Mouse (Mus musculus): ENCODE measurements around the gene Gsdma. TPM values are rescaled to one million over a fixed set of nuclear protein-coding genes. Genes with fewer than 3 reads are reported as not detected.
A peak's percentile ranks its signal among the peaks of the same experiment; 100 is the strongest.
"Not testable (repeated sequence)": the region's sequence is repeated elsewhere in the genome, so short reads cannot be mapped to it uniquely, and the experiment has no call there.

Gene Gsdma
- polyA plus RNA-seq, 1 experiment from 2014 or later: 0.05 TPM

- no peak overlapping the region for H3K4me3 ChIP-seq (ENCODE audit: low read depth, low read length)
- no peak for ATAC-seq (ENCODE audit: insufficient number of reproducible peaks, low FRiP score, low TSS enrichment, low read depth)
- DNase-seq (ENCODE audit: low spot score): no peak
- H3K4me1 ChIP-seq (ENCODE audit: control insufficient read depth, insufficient read depth, low read length): 0 out of 2 replicates have a peak, but pooled peaks cover 1% of the 10 kb centered on the region
- H3K4me2 ChIP-seq (ENCODE audit: low read depth, severe bottlenecking): no peak overlapping the region
- peaks cover 34% of the 10 kb centered on the region for H3K36me3 ChIP-seq (ENCODE audit: control insufficient read depth, insufficient read depth, low read length)
- H3K27ac ChIP-seq (replicated peaks; ENCODE audit: low read depth, low read length): no peak overlapping the region
- WGBS: 90% methylated on average over 22 of the region's 22 CpGs
- H3K9me3 ChIP-seq (ENCODE audit: control insufficient read depth, low read length): no peaks in the 10 kb centered on the region
- no peaks in the 10 kb centered on the region for H3K27me3 ChIP-seq (ENCODE audit: control insufficient read depth, insufficient read depth, low read length)
- H3K9ac ChIP-seq (ENCODE audit: low read length): no peak overlapping the region
These were observed 43.5 kb downstream of the Gsdma start for GRCm38 (mm10) chr11:98707401-98708281.

- WGBS: 89% methylated on average over 19 of the region's 19 CpGs
- DNase-seq (ENCODE audit: low spot score): no peak
- Histone ChIP-seq H3K4me3 (ENCODE audit: low read depth, low read length) (no peak overlapping the region), H3K4me2 (ENCODE audit: low read depth, severe bottlenecking) (no peak overlapping the region), H3K27ac (replicated peaks; ENCODE audit: low read depth, low read length) (no peak overlapping the region), H3K27me3 (ENCODE audit: control insufficient read depth, insufficient read depth, low read length) (no peaks in the 10 kb centered on the region), H3K4me1 (ENCODE audit: control insufficient read depth, insufficient read depth, low read length) (no peaks in the 10 kb centered on the region), H3K9ac (ENCODE audit: low read length) (no peak overlapping the region; the same call in 1 of the 2 replicates), H3K9me3 (ENCODE audit: control insufficient read depth, low read length) (no peaks in the 10 kb centered on the region), H3K36me3 (ENCODE audit: control insufficient read depth, insufficient read depth, low read length) (peaks cover 38% of the 10 kb centered on the region)
- ATAC-seq (ENCODE audit: insufficient number of reproducible peaks, low FRiP score, low TSS enrichment, low read depth): no peak
These were observed 44.3 kb downstream of the Gsdma start for GRCm38 (mm10) chr11:98708282-98708956.

- no peak for DNase-seq (ENCODE audit: low spot score)
- H3K4me1 ChIP-seq (ENCODE audit: control insufficient read depth, insufficient read depth, low read length): no peaks in the 10 kb centered on the region
- no peak overlapping the region for H3K27ac ChIP-seq (replicated peaks; ENCODE audit: low read depth, low read length)
- no peak for ATAC-seq (ENCODE audit: insufficient number of reproducible peaks, low FRiP score, low TSS enrichment, low read depth)
- H3K4me2 ChIP-seq (ENCODE audit: low read depth, severe bottlenecking): no peak overlapping the region
- no peak overlapping the region for H3K9ac ChIP-seq (ENCODE audit: low read length)
- WGBS: 87% methylated on average over 26 of the region's 26 CpGs
- H3K36me3 ChIP-seq (ENCODE audit: control insufficient read depth, insufficient read depth, low read length): peaks cover 42% of the 10 kb centered on the region
- H3K9me3 ChIP-seq (ENCODE audit: control insufficient read depth, low read length): no peaks in the 10 kb centered on the region
- H3K27me3 ChIP-seq (ENCODE audit: control insufficient read depth, insufficient read depth, low read length): no peaks in the 10 kb centered on the region
- H3K4me3 ChIP-seq (ENCODE audit: low read depth, low read length): no peak overlapping the region
These were observed 45.0 kb downstream of the Gsdma start for GRCm38 (mm10) chr11:98709001-98709741.

GRCm38 (mm10) chr11:98710416-98711045 lies 46.4 kb downstream of the Gsdma start:
- no peaks in the 10 kb centered on the region for H3K4me1 ChIP-seq (ENCODE audit: control insufficient read depth, insufficient read depth, low read length)
- H3K27ac ChIP-seq (replicated peaks; ENCODE audit: low read depth, low read length): no peak overlapping the region
- no peaks in the 10 kb centered on the region for H3K27me3 ChIP-seq (ENCODE audit: control insufficient read depth, insufficient read depth, low read length)
- WGBS: 57% methylated on average over 12 of the region's 12 CpGs
- H3K9me3 ChIP-seq (ENCODE audit: control insufficient read depth, low read length): no peaks in the 10 kb centered on the region
- ATAC-seq (ENCODE audit: insufficient number of reproducible peaks, low FRiP score, low TSS enrichment, low read depth) (peak; percentile 20; the same call in 1 of the 2 replicates), DNase-seq (ENCODE audit: low spot score) (peak; percentile 93)
- no peak overlapping the region for H3K4me3 ChIP-seq (ENCODE audit: low read depth, low read length)
- H3K36me3 ChIP-seq (ENCODE audit: control insufficient read depth, insufficient read depth, low read length): peaks cover 39% of the 10 kb centered on the region
- no peak overlapping the region for H3K9ac ChIP-seq (ENCODE audit: low read length)
- H3K4me2 ChIP-seq (ENCODE audit: low read depth, severe bottlenecking): no peak overlapping the region

GRCm38 (mm10) chr11:98711046-98711434 lies 46.9 kb downstream of the Gsdma start:
- 75% methylated on average over 4 of the region's 4 CpGs for WGBS
- H3K9ac ChIP-seq (ENCODE audit: low read length): no peak overlapping the region
- no peak overlapping the region for H3K27ac ChIP-seq (replicated peaks; ENCODE audit: low read depth, low read length)
- no peak overlapping the region for H3K4me2 ChIP-seq (ENCODE audit: low read depth, severe bottlenecking)
- no peaks in the 10 kb centered on the region for H3K27me3 ChIP-seq (ENCODE audit: control insufficient read depth, insufficient read depth, low read length)
- H3K4me1 ChIP-seq (ENCODE audit: control insufficient read depth, insufficient read depth, low read length): no peaks in the 10 kb centered on the region
- ATAC-seq (ENCODE audit: insufficient number of reproducible peaks, low FRiP score, low TSS enrichment, low read depth): no peak
- H3K9me3 ChIP-seq (ENCODE audit: control insufficient read depth, low read length): no peaks in the 10 kb centered on the region
- H3K4me3 ChIP-seq (ENCODE audit: low read depth, low read length): no peak overlapping the region
- H3K36me3 ChIP-seq (ENCODE audit: control insufficient read depth, insufficient read depth, low read length): peaks cover 41% of the 10 kb centered on the region
- no peak for DNase-seq (ENCODE audit: low spot score)

- not testable (repeated sequence) for H3K27me3 ChIP-seq (ENCODE audit: control insufficient read depth, insufficient read depth, low read length); DNase-seq (ENCODE audit: low spot score); H3K4me3 ChIP-seq (ENCODE audit: low read depth, low read length); H3K4me1 ChIP-seq (ENCODE audit: control insufficient read depth, insufficient read depth, low read length); ATAC-seq (ENCODE audit: insufficient number of reproducible peaks, low FRiP score, low TSS enrichment, low read depth); H3K9ac ChIP-seq (ENCODE audit: low read length); H3K9me3 ChIP-seq (ENCODE audit: control insufficient read depth, low read length); H3K27ac ChIP-seq (replicated peaks; ENCODE audit: low read depth, low read length); H3K4me2 ChIP-seq (ENCODE audit: low read depth, severe bottlenecking)
- 94% methylated on average over 5 of the region's 6 CpGs for WGBS
- peaks cover 37% of the 10 kb centered on the region for H3K36me3 ChIP-seq (ENCODE audit: control insufficient read depth, insufficient read depth, low read length)
These were observed 47.9 kb downstream of the Gsdma start for GRCm38 (mm10) chr11:98712009-98712408.

GRCm38 (mm10) chr11:98713703-98714102 lies 49.6 kb downstream of the Gsdma start:
- H3K4me2 ChIP-seq (ENCODE audit: low read depth, severe bottlenecking): no peak overlapping the region
- ATAC-seq (ENCODE audit: insufficient number of reproducible peaks, low FRiP score, low TSS enrichment, low read depth): no peak
- H3K9me3 ChIP-seq (ENCODE audit: control insufficient read depth, low read length): no peaks in the 10 kb centered on the region
- no peaks in the 10 kb centered on the region for H3K4me1 ChIP-seq (ENCODE audit: control insufficient read depth, insufficient read depth, low read length)
- no peak overlapping the region for H3K27ac ChIP-seq (replicated peaks; ENCODE audit: low read depth, low read length)
- no peaks in the 10 kb centered on the region for H3K27me3 ChIP-seq (ENCODE audit: control insufficient read depth, insufficient read depth, low read length)
- H3K4me3 ChIP-seq (ENCODE audit: low read depth, low read length): no peak overlapping the region; the same call in 1 of the 2 replicates
- WGBS: 87% methylated on average over 12 of the region's 12 CpGs
- no peak for DNase-seq (ENCODE audit: low spot score)
- H3K9ac ChIP-seq (ENCODE audit: low read length): no peak overlapping the region
- peaks cover 28% of the 10 kb centered on the region for H3K36me3 ChIP-seq (ENCODE audit: control insufficient read depth, insufficient read depth, low read length)

- Histone ChIP-seq H3K27me3 (ENCODE audit: control insufficient read depth, insufficient read depth, low read length) (no peaks in the 10 kb centered on the region), H3K4me2 (ENCODE audit: low read depth, severe bottlenecking) (no peak overlapping the region), H3K4me3 (ENCODE audit: low read depth, low read length) (no peak overlapping the region), H3K27ac (replicated peaks; ENCODE audit: low read depth, low read length) (no peak overlapping the region), H3K4me1 (ENCODE audit: control insufficient read depth, insufficient read depth, low read length) (no peaks in the 10 kb centered on the region), H3K9ac (ENCODE audit: low read length) (no peak overlapping the region), H3K9me3 (ENCODE audit: control insufficient read depth, low read length) (no peaks in the 10 kb centered on the region), H3K36me3 (ENCODE audit: control insufficient read depth, insufficient read depth, low read length) (peaks cover 23% of the 10 kb centered on the region)
- WGBS: 93% methylated on average over 9 of the region's 9 CpGs
- DNase-seq (ENCODE audit: low spot score) (no peak), ATAC-seq (ENCODE audit: insufficient number of reproducible peaks, low FRiP score, low TSS enrichment, low read depth) (no peak)
These were observed 51.8 kb downstream of the Gsdma start for GRCm38 (mm10) chr11:98715946-98716345.

Data from limb, embryonic 11.5 days (tissue).